Mouse (Mus musculus) c-Kit-positive CD71-positive TER-119-negative erythroid progenitor cells, embryonic 14.5 days (primary cell): Measurements from ENCODE around the gene Sardh.

Experiments
- DNase-seq: peaks from one replicate; pipeline ENCODE4 v3.0.0-alpha.2; 2013; ENCODE audit warnings: low read depth

Gene Sardh

GRCm38 (mm10) chr2:27248211-27248610 is at the start of gene Sardh:
Gene Sardh, minus strand, starts transcription at chr2:27248337.
- no peak for DNase-seq

- DNase-seq = no peak
Measured at GRCm38 (mm10) chr2:27296656-27297406, 48.7 kb upstream of the Sardh start.

- no peak for DNase-seq
Measured at GRCm38 (mm10) chr2:27294777-27295176, 46.6 kb upstream of the Sardh start.

GRCm38 (mm10) chr2:27289019-27289418 is 40.9 kb upstream of the Sardh start:
- peak; percentile 48 for DNase-seq

GRCm38 (mm10) chr2:27286971-27287710 is 39.0 kb upstream of the Sardh start:
- DNase-seq = no peak

- no peak for DNase-seq
Measured at GRCm38 (mm10) chr2:27284441-27284840, 36.3 kb upstream of the Sardh start.

GRCm38 (mm10) chr2:27281771-27282170 is 33.6 kb upstream of the Sardh start:
- no peak for DNase-seq

- DNase-seq = peak; percentile 43
Measured at GRCm38 (mm10) chr2:27280920-27281611, 32.9 kb upstream of the Sardh start.

GRCm38 (mm10) chr2:27278859-27279258 is 30.7 kb upstream of the Sardh start:
- DNase-seq = no peak

GRCm38 (mm10) chr2:27268325-27268724 is 20.2 kb upstream of the Sardh start:
- no peak for DNase-seq

- DNase-seq = no peak
Measured at GRCm38 (mm10) chr2:27265819-27266218, 17.7 kb upstream of the Sardh start.

- no peak for DNase-seq
Measured at GRCm38 (mm10) chr2:27262984-27263383, 14.8 kb upstream of the Sardh start.

GRCm38 (mm10) chr2:27251434-27251833 is 3.3 kb upstream of the Sardh start:
- no peak for DNase-seq

- no peak for DNase-seq
Measured at GRCm38 (mm10) chr2:27247487-27247863, 662 bp downstream of the Sardh start.

GRCm38 (mm10) chr2:27246712-27247486 is 1.2 kb downstream of the Sardh start:
- DNase-seq = no peak

- DNase-seq = no peak
Measured at GRCm38 (mm10) chr2:27245947-27246346, 2.2 kb downstream of the Sardh start.

- peak; percentile 23 for DNase-seq
Measured at GRCm38 (mm10) chr2:27237342-27237741, 10.8 kb downstream of the Sardh start.

GRCm38 (mm10) chr2:27235729-27236128 is 12.4 kb downstream of the Sardh start:
- DNase-seq = no peak

GRCm38 (mm10) chr2:27232376-27232775 is 15.8 kb downstream of the Sardh start:
- DNase-seq = no peak

GRCm38 (mm10) chr2:27229481-27230105 is 18.5 kb downstream of the Sardh start:
- DNase-seq = no peak

GRCm38 (mm10) chr2:27228809-27229480 is 19.2 kb downstream of the Sardh start:
- no peak for DNase-seq
